Mouse (Mus musculus) embryonic facial prominence, embryonic 14.5 days (tissue): ENCODE measurements around the gene Ypel2. TPM values are rescaled to one million over a fixed set of nuclear protein-coding genes. Genes with fewer than 3 reads are reported as not detected.
A peak's percentile ranks its signal among the peaks of the same experiment; 100 is the strongest.

ENCODE experiments used
- ATAC-seq: fragments of 200-750 bp; cut with Nextera tagmentation; 2 replicates; pipeline ENCODE4 v1.8.0; 2017; ENCODE audit warnings: low read depth, moderate number of reproducible peaks, moderate TSS enrichment
- DNase-seq: peaks from one replicate; pipeline ENCODE4 v3.0.0-alpha.2; 2015; ENCODE audit warnings: low spot score
- H3K27ac ChIP-seq: fragments of 300-500 bp; sonication (generic); replicated peaks from 2 replicates; pipeline ENCODE4 v1.5.1; 2014; ENCODE audit warnings: low read depth, mild to moderate bottlenecking, low read length, moderate library complexity
- H3K27me3 ChIP-seq: fragments of 300-500 bp; sonication (generic); replicated peaks from 2 replicates; pipeline ENCODE4 v1.6.1; 2014; ENCODE audit warnings: low read length; ENCODE audit not compliant: control insufficient read depth, insufficient read depth
- H3K36me3 ChIP-seq: fragments of 300-500 bp; sonication (generic); 2 replicates; pipeline ENCODE4 v1.6.1; 2014; ENCODE audit warnings: low read length, mixed read lengths; ENCODE audit not compliant: control insufficient read depth, insufficient read depth
- H3K4me1 ChIP-seq: fragments of 300-500 bp; sonication (generic); 2 replicates; pipeline ENCODE4 v1.6.1; 2014; ENCODE audit warnings: antibody characterized with exemption, low read length; ENCODE audit not compliant: control insufficient read depth, insufficient read depth
- H3K4me2 ChIP-seq: fragments of 300-500 bp; sonication (generic); 2 replicates; pipeline ENCODE4 v1.6.1; 2014; ENCODE audit warnings: low read depth, mild to moderate bottlenecking, low read length, moderate library complexity, mixed read lengths
- H3K4me3 ChIP-seq: fragments of 300-500 bp; sonication (generic); 2 replicates; pipeline ENCODE4 v1.5.1; 2014; ENCODE audit warnings: low read depth, mild to moderate bottlenecking, low read length
- H3K9ac ChIP-seq: fragments of 300-500 bp; sonication (generic); 2 replicates; pipeline ENCODE4 v1.6.1; 2014; ENCODE audit warnings: low read depth, mild to moderate bottlenecking, low read length, moderate library complexity, mixed read lengths
- H3K9me3 ChIP-seq: fragments of 300-500 bp; sonication (generic); 2 replicates; pipeline ENCODE4 v1.6.1; 2016; ENCODE audit warnings: low read length; ENCODE audit not compliant: control insufficient read depth
- WGBS: fragments of 180-500 bp; shearing (Covaris S2); extraction: QIAGEN DNeasy Blood & Tissue Kit; methylation state at CpG from one replicate; pipeline ENCODE4 v1.1.7; 2014; 5-methylcytosine and 5-hydroxymethylcytosine counted together
- polyA plus RNA-seq: library from polyadenylated mRNA; unstranded; fragments of >200 nt; fragmentation: Nextera tagmentation; extraction: Ambion mirVana; gene quantifications from 2 replicates; pipeline ENCODE4 v1.2.1, GENCODE M21; 2014

Gene Ypel2
- polyA plus RNA-seq, 1 experiment from 2014 or later, result 8.6 TPM

GRCm38 (mm10) chr11:87022765-87023164 is 29.3 kb upstream of the Ypel2 start:
- Histone ChIP-seq H3K9me3 (no peaks in the 10 kb centered on the region), H3K9ac (no peak overlapping the region), H3K4me2 (no peak overlapping the region), H3K4me3 (no peak overlapping the region), H3K27ac (no peak overlapping the region), H3K27me3 (no peaks in the 10 kb centered on the region), H3K36me3 (no peaks in the 10 kb centered on the region), H3K4me1 (no peaks in the 10 kb centered on the region)
- no peak for ATAC-seq
- WGBS, result 53% methylated on average over 4 of the region's 4 CpGs
- DNase-seq, result no peak

- no peaks in the 10 kb centered on the region for H3K4me1 ChIP-seq
- H3K36me3 ChIP-seq, result no peaks in the 10 kb centered on the region
- H3K4me3 ChIP-seq, result no peak overlapping the region
- H3K4me2 ChIP-seq, result no peak overlapping the region
- H3K27me3 ChIP-seq, result no peaks in the 10 kb centered on the region
- ATAC-seq (no peak), DNase-seq (no peak)
- no peak overlapping the region for H3K9ac ChIP-seq
- H3K9me3 ChIP-seq, result no peaks in the 10 kb centered on the region
- no peak overlapping the region for H3K27ac ChIP-seq
Observed at GRCm38 (mm10) chr11:87021551-87021950, 28.0 kb upstream of the Ypel2 start.

- Histone ChIP-seq H3K9me3 (no peaks in the 10 kb centered on the region), H3K4me1 (no peaks in the 10 kb centered on the region), H3K9ac (no peak overlapping the region), H3K36me3 (no peaks in the 10 kb centered on the region), H3K4me3 (no peak overlapping the region), H3K27me3 (no peaks in the 10 kb centered on the region), H3K4me2 (no peak overlapping the region), H3K27ac (no peak overlapping the region)
- 82% methylated on average over 5 of the region's 5 CpGs for WGBS
- no peak for ATAC-seq
- no peak for DNase-seq
Observed at GRCm38 (mm10) chr11:87020449-87020848, 26.9 kb upstream of the Ypel2 start.

GRCm38 (mm10) chr11:87019431-87019830 is 25.9 kb upstream of the Ypel2 start:
- Histone ChIP-seq H3K9ac (no peak overlapping the region), H3K27ac (no peak overlapping the region), H3K4me2 (no peak overlapping the region), H3K27me3 (no peaks in the 10 kb centered on the region), H3K36me3 (no peaks in the 10 kb centered on the region), H3K4me3 (no peak overlapping the region), H3K4me1 (no peaks in the 10 kb centered on the region), H3K9me3 (no peaks in the 10 kb centered on the region)
- DNase-seq, result no peak
- WGBS, result 84% methylated on average over 8 of the region's 8 CpGs
- no peak for ATAC-seq

GRCm38 (mm10) chr11:87018081-87018480 is 24.6 kb upstream of the Ypel2 start:
- 51% methylated on average over 4 of the region's 4 CpGs for WGBS
- H3K9ac ChIP-seq, result no peak overlapping the region
- H3K9me3 ChIP-seq, result no peaks in the 10 kb centered on the region
- no peak overlapping the region for H3K4me3 ChIP-seq
- no peaks in the 10 kb centered on the region for H3K4me1 ChIP-seq
- H3K27ac ChIP-seq, result no peak overlapping the region
- no peak for ATAC-seq
- no peak for DNase-seq
- H3K27me3 ChIP-seq, result no peaks in the 10 kb centered on the region
- H3K4me2 ChIP-seq, result no peak overlapping the region
- no peaks in the 10 kb centered on the region for H3K36me3 ChIP-seq

GRCm38 (mm10) chr11:87015691-87016090 is 22.2 kb upstream of the Ypel2 start:
- no peaks in the 10 kb centered on the region for H3K36me3 ChIP-seq
- H3K27ac ChIP-seq, result no peak overlapping the region
- no peaks in the 10 kb centered on the region for H3K27me3 ChIP-seq
- no peak overlapping the region for H3K9ac ChIP-seq
- ATAC-seq, result no peak
- WGBS, result 65% methylated on average over 3 of the region's 3 CpGs
- no peaks in the 10 kb centered on the region for H3K9me3 ChIP-seq
- no peak overlapping the region for H3K4me3 ChIP-seq
- DNase-seq, result no peak
- no peak overlapping the region for H3K4me2 ChIP-seq
- H3K4me1 ChIP-seq, result no peaks in the 10 kb centered on the region

- 0 out of 2 replicates have a peak overlapping the region, but pooled peaks have one; percentile 2 for H3K9ac ChIP-seq
- 21% methylated on average over 9 of the region's 9 CpGs for WGBS
- no peak overlapping the region for H3K4me3 ChIP-seq
- no peaks in the 10 kb centered on the region for H3K36me3 ChIP-seq
- H3K9me3 ChIP-seq, result no peaks in the 10 kb centered on the region
- DNase-seq, result peak; percentile 78
- peak; percentile 73 for ATAC-seq
- H3K27me3 ChIP-seq, result no peaks in the 10 kb centered on the region
- no peak overlapping the region for H3K4me2 ChIP-seq
- H3K4me1 ChIP-seq, result peaks cover 7% of the 10 kb centered on the region
- H3K27ac ChIP-seq, result no peak overlapping the region
Observed at GRCm38 (mm10) chr11:87010476-87010875, 17.0 kb upstream of the Ypel2 start.

GRCm38 (mm10) chr11:87007371-87007770 is 13.9 kb upstream of the Ypel2 start:
- H3K4me3 ChIP-seq, result no peak overlapping the region
- H3K36me3 ChIP-seq, result no peaks in the 10 kb centered on the region
- H3K27me3 ChIP-seq, result no peaks in the 10 kb centered on the region
- no peak overlapping the region for H3K4me2 ChIP-seq
- no peaks in the 10 kb centered on the region for H3K9me3 ChIP-seq
- DNase-seq (peak; percentile 90), ATAC-seq (peak; percentile 80)
- peaks cover 12% of the 10 kb centered on the region for H3K4me1 ChIP-seq
- H3K27ac ChIP-seq, result peak overlapping the region; percentile 39
- no peak overlapping the region for H3K9ac ChIP-seq
- WGBS, result 12% methylated on average over 8 of the region's 8 CpGs

- Histone ChIP-seq H3K4me2 (no peak overlapping the region), H3K27me3 (no peaks in the 10 kb centered on the region), H3K36me3 (no peaks in the 10 kb centered on the region), H3K4me3 (no peak overlapping the region), H3K27ac (peak overlapping the region; percentile 65), H3K4me1 (peaks cover 12% of the 10 kb centered on the region), H3K9ac (no peak overlapping the region), H3K9me3 (no peaks in the 10 kb centered on the region)
- WGBS, result 40% methylated on average over 12 of the region's 12 CpGs
- DNase-seq, result peak; percentile 46
- no peak; the same call in 1 of the 2 replicates for ATAC-seq
Observed at GRCm38 (mm10) chr11:87004960-87005755, 11.7 kb upstream of the Ypel2 start.
